Mouse (Mus musculus) MN1 (cell line): Measurements from ENCODE around the gene Vmn1r95.
"Not testable (repeated sequence)": the region's sequence is repeated elsewhere in the genome, so short reads cannot be mapped to it uniquely, and the experiment has no call there.

ENCODE experiments used
- DNase-seq: peaks from one replicate; pipeline ENCODE4 v3.0.0-alpha.2; 2016; ENCODE audit warnings: low spot score

Gene Vmn1r95

DNA sequence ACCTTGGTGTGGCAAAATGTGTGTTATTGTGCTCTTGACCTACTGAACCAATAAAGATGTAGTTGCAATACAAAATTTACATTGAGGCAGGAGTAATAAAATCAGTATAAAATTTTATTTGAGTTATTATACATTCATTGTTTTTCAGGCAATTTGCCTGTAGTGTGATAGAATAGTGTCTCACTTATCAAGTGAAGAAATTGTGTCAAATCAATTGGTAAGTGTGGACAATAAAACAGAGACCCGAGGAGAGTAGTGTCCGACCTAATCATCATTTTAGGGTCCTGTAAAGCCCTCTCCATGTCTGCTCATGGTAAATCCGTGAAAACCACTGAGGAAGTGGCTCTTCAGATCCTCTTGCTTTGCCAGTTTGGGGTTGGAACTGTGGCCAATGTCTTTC lies at the start of gene Vmn1r95:
Vmn1r95 (plus strand) TSS at position 301 of the 400 bp plus-strand sequence.
- DNase-seq, result not testable (repeated sequence)

DNA sequence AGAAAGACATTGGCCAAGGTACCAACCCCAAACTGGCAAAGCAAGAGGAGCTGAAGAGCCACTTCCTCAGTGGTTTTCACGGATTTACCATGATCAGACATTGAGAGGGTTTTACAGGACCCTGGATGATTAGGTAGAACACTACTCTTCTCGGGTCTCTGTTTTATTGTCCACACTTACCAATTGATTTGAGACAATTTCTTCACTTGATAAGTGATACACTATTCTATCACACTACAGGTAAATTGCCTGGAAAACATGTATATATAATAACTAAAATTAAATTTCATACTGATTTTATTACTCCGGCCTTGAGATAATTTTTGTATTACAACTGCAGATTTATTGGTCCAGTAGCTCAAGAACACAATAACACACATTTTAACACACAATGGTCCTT lies 25.2 kb upstream of the Vmn1r95 start, which contains the start of gene Vmn1r94:
Vmn1r94 (minus strand) TSS at position 101 of the 400 bp plus-strand sequence.
- not testable (repeated sequence) for DNase-seq

DNA sequence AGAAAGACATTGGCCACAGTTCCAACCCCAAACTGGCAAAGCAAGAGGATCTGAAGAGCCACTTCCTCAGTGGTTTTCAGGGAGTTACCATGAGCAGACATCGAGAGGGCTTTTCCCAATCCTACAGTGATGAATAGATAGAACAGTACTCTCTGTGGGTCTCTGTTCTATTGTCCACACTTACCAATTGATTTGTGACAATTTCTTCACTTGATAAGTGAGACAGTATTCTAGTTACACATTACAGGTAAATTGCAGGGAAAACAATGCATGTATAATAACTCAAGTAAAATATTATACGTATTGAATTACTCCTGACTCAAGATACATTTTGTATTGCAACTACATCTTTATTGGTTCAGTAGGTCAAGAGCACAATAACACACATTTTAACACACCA lies 12.0 kb downstream of the Vmn1r95 start, which contains the start of gene Gm6164:
Gm6164 (minus strand) TSS at position 101 of the 400 bp plus-strand sequence.
- not testable (repeated sequence) for DNase-seq

- DNase-seq, result not testable (repeated sequence)
These were observed 40.2 kb downstream of the Vmn1r95 start, which contains the start of gene Gm4498 for GRCm38 (mm10) chr7:20233728-20234127. Gene Gm4498 (minus strand): TSS chr7:20233828.
